Mouse (Mus musculus) heart, postnatal 0 days (tissue): ENCODE results near the gene Ush2a. TPM values are rescaled to one million over a fixed set of nuclear protein-coding genes. Genes with fewer than 3 reads are reported as not detected.
A peak's percentile ranks its signal among the peaks of the same experiment; 100 is the strongest.

Experiments
- ATAC-seq: fragments of 200-750 bp; cut with Nextera tagmentation; 2 replicates; pipeline ENCODE4 v1.8.0; 2017; ENCODE audit warnings: low read depth, moderate number of reproducible peaks, moderate library complexity; ENCODE audit not compliant: insufficient read depth
- DNase-seq: peaks from one replicate; pipeline ENCODE4 v3.0.0-alpha.2; 2016; ENCODE audit warnings: low spot score
- H3K27ac ChIP-seq: fragments of 300-500 bp; sonication (generic); 2 replicates; pipeline ENCODE4 v1.5.1; 2014; ENCODE audit warnings: low read depth, mild to moderate bottlenecking
- H3K27me3 ChIP-seq: fragments of 300-500 bp; sonication (generic); 2 replicates; pipeline ENCODE4 v1.6.1; 2014; ENCODE audit warnings: low read length, mixed read lengths; ENCODE audit not compliant: control insufficient read depth, insufficient read depth
- H3K36me3 ChIP-seq: fragments of 300-500 bp; sonication (generic); replicated peaks from 2 replicates; pipeline ENCODE4 v1.6.1; 2014; ENCODE audit warnings: low read length, mixed read lengths; ENCODE audit not compliant: control insufficient read depth, insufficient read depth
- H3K4me1 ChIP-seq: fragments of 300-500 bp; sonication (generic); 2 replicates; pipeline ENCODE4 v1.6.1; 2014; ENCODE audit warnings: antibody characterized with exemption; ENCODE audit not compliant: control insufficient read depth, insufficient read depth
- H3K4me2 ChIP-seq: fragments of 300-500 bp; sonication (generic); 2 replicates; pipeline ENCODE4 v1.6.1; 2014; ENCODE audit warnings: low read depth, mild to moderate bottlenecking, low read length, moderate library complexity
- H3K4me3 ChIP-seq: fragments of 300-500 bp; sonication (generic); 2 replicates; pipeline ENCODE4 v1.5.1; 2014; ENCODE audit warnings: low read depth, low read length
- H3K9ac ChIP-seq: fragments of 300-500 bp; sonication (generic); replicated peaks from 2 replicates; pipeline ENCODE4 v1.6.1; 2014; ENCODE audit warnings: low read depth, low read length, mixed read lengths
- H3K9me3 ChIP-seq: fragments of 300-500 bp; sonication (generic); replicated peaks from 2 replicates; pipeline ENCODE4 v1.6.1; 2016; ENCODE audit warnings: low read length; ENCODE audit not compliant: control insufficient read depth
- CTCF ChIP-seq: IDR thresholded peaks from 2 replicates; pipeline ENCODE4 v1.5.1; 2016; ENCODE audit warnings: antibody characterized with exemption, control low read depth, low read depth
- EP300 ChIP-seq: IDR thresholded peaks from 2 replicates; pipeline ENCODE4 v1.6.1; 2016; ENCODE audit warnings: antibody characterized with exemption, low read depth
- WGBS: fragments of 180-500 bp; shearing (Covaris S2); extraction: QIAGEN DNeasy Blood & Tissue Kit; methylation state at CpG from one replicate; pipeline ENCODE4 v1.1.7; 2014; 5-methylcytosine and 5-hydroxymethylcytosine counted together
- polyA plus RNA-seq: library from polyadenylated mRNA; unstranded; fragments of >200 nt; fragmentation: Nextera tagmentation; extraction: Ambion mirVana; gene quantifications from 2 replicates; pipeline ENCODE4 v1.2.1, GENCODE M21; 2015
- total RNA-seq: library from RNA; depleted of rRNA; stranded (reverse); fragments of >200 nt; gene quantifications from 2 replicates; pipeline ENCODE4 v1.2.3, GENCODE M21; 2014; ENCODE audit warnings: low replicate concordance

The Ush2a gene
- total and polyA plus RNA-seq, 2 experiments from 2014 or later, result 0.11 TPM; not detected in 1

GRCm38 (mm10) chr1:188606450-188606849, 344.6 kb downstream of the Ush2a start:
- DNase-seq (no peak), ATAC-seq (no peak)
- no peaks in the 10 kb centered on the region for H3K9me3 ChIP-seq
- no peak overlapping the region for H3K27ac ChIP-seq
- H3K4me3 ChIP-seq, result no peak overlapping the region
- TF ChIP-seq EP300 (no peak), CTCF (no peak)
- H3K9ac ChIP-seq, result no peak overlapping the region
- no peak overlapping the region for H3K4me2 ChIP-seq
- no peaks in the 10 kb centered on the region for H3K36me3 ChIP-seq
- H3K4me1 ChIP-seq, result no peaks in the 10 kb centered on the region
- H3K27me3 ChIP-seq, result no peaks in the 10 kb centered on the region

GRCm38 (mm10) chr1:188616547-188616946, 354.7 kb downstream of the Ush2a start:
- TF ChIP-seq EP300 (no peak), CTCF (no peak)
- Histone ChIP-seq H3K4me2 (no peak overlapping the region), H3K9me3 (no peaks in the 10 kb centered on the region), H3K9ac (no peak overlapping the region), H3K27me3 (no peaks in the 10 kb centered on the region), H3K4me1 (no peaks in the 10 kb centered on the region), H3K36me3 (no peaks in the 10 kb centered on the region), H3K4me3 (no peak overlapping the region), H3K27ac (no peak overlapping the region)
- no peak for DNase-seq
- no peak for ATAC-seq
- 61% methylated on average over 5 of the region's 5 CpGs for WGBS

- peak; percentile 45 for DNase-seq
These were observed 371.9 kb downstream of the Ush2a start for GRCm38 (mm10) chr1:188633736-188634135.

GRCm38 (mm10) chr1:188639666-188640065, 377.8 kb downstream of the Ush2a start:
- Histone ChIP-seq H3K9ac (no peak overlapping the region), H3K27ac (no peak overlapping the region), H3K27me3 (no peaks in the 10 kb centered on the region), H3K9me3 (no peaks in the 10 kb centered on the region), H3K4me3 (no peak overlapping the region), H3K4me1 (no peaks in the 10 kb centered on the region), H3K4me2 (no peak overlapping the region), H3K36me3 (no peaks in the 10 kb centered on the region)
- ATAC-seq (no peak), DNase-seq (no peak)
- TF ChIP-seq EP300 (no peak), CTCF (no peak)

More at GRCm38 (mm10) chr1:188633736-188634135, 371.9 kb downstream of the Ush2a start:
- H3K9me3 ChIP-seq, result no peaks in the 10 kb centered on the region
- H3K27ac ChIP-seq, result no peak overlapping the region
- H3K9ac ChIP-seq, result no peak overlapping the region
- no peak overlapping the region for H3K4me3 ChIP-seq
- H3K27me3 ChIP-seq, result no peaks in the 10 kb centered on the region
- no peak for ATAC-seq
- no peak for TF ChIP-seq EP300
- TF ChIP-seq CTCF, result peak; percentile 61
- H3K4me2 ChIP-seq, result no peak overlapping the region
- H3K4me1 ChIP-seq, result no peaks in the 10 kb centered on the region
- 46% methylated on average over 4 of the region's 4 CpGs for WGBS
- no peaks in the 10 kb centered on the region for H3K36me3 ChIP-seq

GRCm38 (mm10) chr1:188643156-188643555, 381.3 kb downstream of the Ush2a start:
- H3K4me3 ChIP-seq, result no peak overlapping the region
- TF ChIP-seq CTCF (no peak), EP300 (no peak)
- no peaks in the 10 kb centered on the region for H3K36me3 ChIP-seq
- H3K4me1 ChIP-seq, result no peaks in the 10 kb centered on the region
- WGBS, result 57% methylated on average over 3 of the region's 3 CpGs
- no peak overlapping the region for H3K4me2 ChIP-seq
- no peak for ATAC-seq
- DNase-seq, result no peak
- no peak overlapping the region for H3K27ac ChIP-seq
- H3K9me3 ChIP-seq, result no peaks in the 10 kb centered on the region
- no peak overlapping the region for H3K9ac ChIP-seq
- H3K27me3 ChIP-seq, result no peaks in the 10 kb centered on the region

- no peaks in the 10 kb centered on the region for H3K36me3 ChIP-seq
- no peak overlapping the region for H3K4me3 ChIP-seq
- no peak overlapping the region for H3K9ac ChIP-seq
- H3K4me2 ChIP-seq, result no peak overlapping the region
- ATAC-seq (no peak), DNase-seq (no peak)
- H3K4me1 ChIP-seq, result no peaks in the 10 kb centered on the region
- WGBS, result 81% methylated on average over 3 of the region's 3 CpGs
- no peaks in the 10 kb centered on the region for H3K27me3 ChIP-seq
- no peaks in the 10 kb centered on the region for H3K9me3 ChIP-seq
- TF ChIP-seq EP300, result no peak
- TF ChIP-seq CTCF, result no peak
- H3K27ac ChIP-seq, result no peak overlapping the region
These were observed 391.2 kb downstream of the Ush2a start for GRCm38 (mm10) chr1:188653001-188653400.
